Mouse (Mus musculus): ENCODE data around the gene Abr.

The Abr gene

DNA sequence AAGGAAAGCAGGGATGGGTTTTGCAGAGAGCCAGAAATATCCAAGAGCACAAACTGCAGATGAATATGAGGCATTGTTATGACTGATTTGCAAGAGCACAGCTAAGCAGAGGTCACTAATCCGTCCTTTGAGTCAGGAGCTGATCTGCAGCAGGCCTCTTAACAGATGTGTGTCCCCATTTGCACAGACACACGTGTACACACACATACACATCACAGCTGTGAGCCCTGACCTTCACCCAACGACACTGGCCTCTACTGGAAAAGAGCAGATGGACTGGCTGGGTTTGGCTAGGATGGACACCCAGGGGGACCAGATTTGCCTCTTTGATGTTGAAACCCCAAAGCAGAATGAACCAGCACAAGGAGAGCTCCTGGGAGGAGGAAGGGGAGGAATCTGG is 52.7 kb downstream of the Abr start:
- DNase-seq (ENCODE audit: low spot score) = no peak

- DNase-seq (ENCODE audit: low spot score) = no peak
Measured at GRCm38 (mm10) chr11:76566081-76566480, 56.0 kb downstream of the Abr start.

DNA sequence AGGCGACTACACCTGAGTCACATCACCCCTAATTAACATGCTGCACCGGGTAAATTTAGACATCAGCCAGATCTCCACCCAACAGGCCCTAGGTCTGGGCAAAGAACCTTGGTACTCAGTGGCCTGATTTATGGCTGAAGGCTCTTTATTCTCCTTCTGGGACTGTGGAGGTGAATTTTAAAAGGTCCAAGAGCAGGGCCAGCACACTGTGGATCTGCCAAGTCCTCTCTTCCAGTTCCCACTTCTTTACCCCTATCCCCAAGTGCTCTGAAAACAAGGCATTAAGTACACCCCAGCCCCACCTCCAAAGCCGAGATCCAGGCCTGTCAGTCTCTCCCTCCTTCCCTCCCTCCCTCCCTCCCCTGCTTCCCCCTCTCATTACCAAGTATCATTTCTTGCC is 59.5 kb downstream of the Abr start:
- no peak for DNase-seq (ENCODE audit: low spot score)

- no peak for DNase-seq (ENCODE audit: low spot score)
Measured at GRCm38 (mm10) chr11:76562165-76562564, 59.9 kb downstream of the Abr start.

GRCm38 (mm10) chr11:76557837-76558236 is 64.3 kb downstream of the Abr start:
- no peak for DNase-seq (ENCODE audit: low spot score)

DNA sequence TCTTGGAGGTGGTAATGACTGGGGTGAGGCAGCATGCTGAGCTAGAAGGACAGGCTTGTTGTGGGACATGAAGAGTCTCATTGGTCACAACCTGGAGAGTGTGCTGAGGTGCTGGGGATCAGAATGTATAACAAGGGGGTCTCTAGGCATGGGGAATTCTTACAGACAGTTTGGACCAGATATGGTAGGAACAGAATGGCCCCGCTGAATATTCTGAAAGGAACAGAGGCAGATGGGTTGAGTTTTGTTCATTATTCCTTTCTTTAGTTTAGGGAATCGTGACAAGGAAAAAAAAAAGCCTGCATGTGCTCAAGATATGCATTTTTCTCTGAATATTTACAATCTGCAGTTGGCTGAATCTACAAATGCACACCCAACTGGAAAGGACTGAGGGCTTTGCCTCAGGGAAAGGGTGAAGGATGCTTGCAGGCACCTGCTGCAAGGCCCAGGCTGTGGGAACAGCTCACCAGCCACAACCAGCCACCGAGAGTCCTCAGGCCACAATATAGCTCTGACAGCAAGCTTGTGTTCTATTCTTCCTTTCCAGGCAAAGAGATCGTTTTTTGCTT is 73.9 kb downstream of the Abr start:
- DNase-seq (ENCODE audit: low spot score) = no peak

DNA sequence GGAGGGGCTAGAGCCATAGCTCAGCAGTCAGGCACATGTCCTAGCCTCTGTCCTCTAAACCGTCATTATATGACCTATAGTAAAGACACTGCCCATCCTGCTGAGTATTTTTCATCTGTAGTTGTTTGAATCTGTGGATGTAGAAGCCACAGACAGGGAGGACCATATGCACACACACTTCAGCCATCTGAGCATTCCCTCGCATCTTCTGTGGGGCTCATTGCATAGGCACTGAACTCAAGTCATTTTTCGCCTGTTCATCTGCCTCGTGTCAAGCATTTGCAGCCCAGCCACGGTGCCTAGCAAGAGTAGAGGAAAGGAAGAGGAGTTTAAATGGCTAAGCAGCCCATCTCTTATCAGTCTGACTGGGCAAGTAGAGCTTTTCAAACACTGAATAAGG is 74.7 kb downstream of the Abr start:
- no peak for DNase-seq (ENCODE audit: low spot score)

- DNase-seq (ENCODE audit: low spot score) = no peak
Measured at GRCm38 (mm10) chr11:76546431-76546830, 75.7 kb downstream of the Abr start.

- DNase-seq (ENCODE audit: low spot score) = no peak
Measured at GRCm38 (mm10) chr11:76543300-76543699, 78.8 kb downstream of the Abr start.

- peak; percentile 63 for DNase-seq (ENCODE audit: low spot score)
Measured at GRCm38 (mm10) chr11:76540973-76541372, 81.1 kb downstream of the Abr start.

DNA sequence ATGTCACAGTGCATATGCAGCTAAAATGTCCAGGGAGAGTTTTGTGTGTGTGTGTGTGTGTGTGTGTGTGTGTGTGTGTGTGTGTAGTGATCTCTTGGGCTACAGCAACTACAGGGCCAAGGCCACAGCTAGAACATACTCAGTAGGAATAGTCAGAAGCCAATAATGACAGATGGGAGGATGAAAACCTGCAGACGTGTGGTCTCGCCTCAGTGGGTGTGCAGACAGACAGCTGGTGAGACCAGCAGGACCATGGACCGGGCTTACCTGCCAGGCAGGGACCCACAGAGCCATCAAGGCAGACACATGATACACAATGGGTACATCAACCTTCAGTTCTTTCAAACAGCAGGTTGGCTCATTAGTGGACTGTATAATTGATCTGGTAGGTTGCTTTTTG is 84.7 kb downstream of the Abr start:
- DNase-seq (ENCODE audit: low spot score) = no peak

DNA sequence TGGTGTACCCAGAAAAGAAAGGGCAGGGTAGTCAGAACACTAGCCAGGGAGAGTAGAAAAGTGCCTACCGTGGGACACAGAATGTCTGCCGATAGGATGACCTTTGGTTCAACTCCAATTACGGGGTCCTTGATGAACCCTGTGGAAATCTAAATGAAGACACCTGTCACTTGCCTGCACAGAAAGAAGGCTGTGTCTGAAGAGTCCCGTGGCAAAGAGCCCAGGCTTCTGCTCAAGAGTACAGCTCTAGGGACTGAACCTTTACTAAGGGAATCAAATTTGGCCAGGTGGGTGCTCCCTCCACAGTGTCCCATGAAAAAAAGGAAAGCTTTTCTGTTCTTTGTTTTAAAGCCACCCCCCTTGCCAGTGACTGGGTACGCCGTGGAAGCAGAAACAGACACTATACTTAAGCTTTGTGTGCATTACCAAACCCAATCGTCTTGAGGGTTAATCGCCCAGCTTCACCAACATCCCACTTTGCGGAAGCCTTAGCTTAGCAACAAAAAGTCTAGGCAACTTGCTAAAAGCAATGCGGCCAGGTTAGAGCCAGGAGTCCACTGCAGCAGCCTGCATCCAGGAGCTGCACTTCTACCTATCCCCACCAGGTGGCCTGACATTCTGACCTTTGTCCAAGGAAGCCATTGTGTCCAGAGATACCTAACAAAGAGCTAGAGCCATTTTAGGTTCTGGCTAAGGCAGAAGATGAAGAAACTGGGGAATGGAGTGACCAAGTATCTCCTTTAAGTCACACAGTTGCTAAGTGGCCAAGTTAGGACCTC is 85.3 kb downstream of the Abr start:
- no peak for DNase-seq (ENCODE audit: low spot score)

DNA sequence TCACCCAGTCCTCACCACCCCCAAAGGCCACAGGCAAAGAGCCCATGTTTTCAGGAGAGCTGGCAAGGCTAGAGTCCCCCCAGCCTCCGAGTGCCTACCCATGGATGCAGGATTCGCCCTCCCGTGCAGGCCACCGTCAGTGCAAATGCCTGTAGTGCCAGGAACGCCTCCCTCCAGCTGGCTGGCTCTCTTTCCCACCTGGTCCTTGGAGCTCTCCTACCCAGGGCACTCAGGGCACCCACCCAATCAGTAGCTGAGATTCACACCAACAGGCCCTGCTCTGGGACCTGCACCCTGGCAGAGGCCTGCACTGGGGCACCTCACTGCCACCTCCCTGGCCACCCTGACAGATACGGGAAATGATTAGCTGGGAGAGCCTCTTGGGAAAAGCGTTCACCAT is 90.1 kb downstream of the Abr start:
- DNase-seq (ENCODE audit: low spot score) = no peak

DNA sequence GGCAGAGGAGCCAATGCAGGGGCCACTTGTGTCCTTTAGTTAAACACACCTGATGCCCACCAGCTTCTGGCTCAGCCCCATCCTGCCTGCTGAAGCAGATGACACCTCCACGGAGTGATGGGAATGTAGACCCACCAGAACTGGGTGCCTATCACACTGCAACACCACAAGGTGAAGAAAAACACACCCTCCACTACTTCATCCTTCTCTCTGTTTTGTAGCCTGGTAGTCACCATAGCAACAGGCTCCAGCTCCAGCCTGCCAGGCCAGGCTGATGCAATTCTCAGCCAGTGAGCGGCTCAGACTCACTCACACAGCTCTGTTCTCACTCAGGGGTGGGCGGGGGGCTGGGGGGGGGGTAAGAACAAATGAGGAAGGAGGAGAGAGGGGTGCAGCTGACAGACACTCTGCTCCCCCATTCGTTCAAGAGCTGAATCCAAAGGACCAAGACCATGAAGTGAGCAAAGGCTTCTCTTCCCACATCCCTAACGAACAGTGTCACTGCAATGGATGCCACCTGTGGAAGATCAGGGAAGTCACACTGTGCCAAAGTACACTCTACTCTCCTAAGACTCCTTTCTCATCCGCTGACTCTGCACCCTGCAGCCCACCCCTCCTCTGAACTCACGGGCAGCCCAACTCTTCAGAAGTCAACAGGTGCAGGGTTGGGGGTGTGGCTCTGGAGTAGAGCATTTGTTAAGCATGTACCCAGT is 91.0 kb downstream of the Abr start:
- no peak for DNase-seq (ENCODE audit: low spot score)

DNA sequence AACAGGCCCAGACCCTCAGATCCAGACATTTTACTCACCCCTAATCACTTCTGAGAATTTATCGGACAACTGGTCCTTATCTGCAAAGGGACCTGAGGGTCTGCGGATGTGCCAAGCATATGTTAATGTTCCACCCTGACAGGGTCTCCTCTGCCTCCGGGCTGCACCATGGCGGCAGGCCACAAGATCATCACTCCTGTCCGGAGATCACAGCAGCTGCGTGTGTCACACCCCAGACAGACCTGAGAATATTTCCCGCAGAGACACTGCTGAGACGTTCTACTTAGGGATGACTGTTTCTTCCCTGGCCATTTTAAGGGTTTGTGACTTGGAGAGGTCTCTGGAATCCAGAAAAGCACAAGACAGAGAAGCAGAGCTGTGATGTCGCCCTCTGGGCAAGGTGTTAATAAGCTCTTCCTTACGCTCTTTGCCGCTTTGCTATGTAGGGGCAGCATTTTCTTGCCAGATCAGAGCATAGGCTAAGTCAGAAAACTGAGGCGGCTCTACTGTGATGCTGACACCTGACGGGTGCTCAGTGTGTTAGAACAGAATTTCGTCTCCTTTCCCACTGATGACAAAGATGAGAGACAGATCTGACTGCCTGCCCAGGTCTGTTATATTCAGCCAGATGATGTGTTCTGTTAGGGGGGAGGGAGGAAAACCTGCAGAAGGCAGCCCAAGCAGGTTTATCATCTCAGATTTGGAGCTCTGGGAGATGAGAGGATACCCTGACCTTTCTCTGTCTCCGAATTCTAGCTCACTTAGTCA is 91.8 kb downstream of the Abr start:
- DNase-seq (ENCODE audit: low spot score) = no peak

DNA sequence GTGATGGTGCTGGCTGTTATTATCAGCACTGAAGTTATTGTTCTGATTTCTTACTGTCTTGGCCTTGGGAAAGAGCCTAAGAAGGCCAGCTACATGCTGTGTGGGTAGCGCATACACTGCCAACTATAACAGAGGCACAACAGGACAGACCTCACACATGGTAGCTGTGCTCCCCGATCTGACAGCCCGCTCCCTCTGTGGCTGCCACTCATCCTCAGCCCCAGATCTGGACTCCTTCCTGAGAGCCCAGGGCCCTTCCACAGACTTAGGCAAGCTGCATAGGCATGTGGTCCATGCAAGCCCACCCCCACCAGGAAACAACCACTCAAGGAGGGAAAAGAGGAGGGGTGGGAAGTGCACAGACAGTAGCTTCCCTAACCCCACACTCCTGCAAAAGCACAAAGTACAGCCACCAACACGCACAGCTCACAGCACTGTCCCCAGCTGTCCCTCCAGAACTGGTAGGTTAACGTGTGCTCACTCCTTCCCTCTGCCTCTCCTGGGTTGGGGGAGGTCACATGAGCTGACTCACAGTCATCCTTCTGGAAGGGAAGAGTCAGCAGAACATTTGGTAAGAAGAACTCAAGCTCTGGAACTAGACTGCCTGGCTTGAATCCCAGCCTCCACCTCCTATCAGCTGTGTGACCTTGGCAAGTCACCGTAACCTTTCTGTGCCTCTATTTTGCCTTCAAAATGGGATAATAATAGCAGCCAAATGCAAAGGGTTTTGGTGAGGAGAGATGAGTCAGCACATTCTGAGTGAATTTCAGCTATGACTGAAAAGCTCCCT is 92.6 kb downstream of the Abr start:
- peak; percentile 65 for DNase-seq (ENCODE audit: low spot score)

DNA sequence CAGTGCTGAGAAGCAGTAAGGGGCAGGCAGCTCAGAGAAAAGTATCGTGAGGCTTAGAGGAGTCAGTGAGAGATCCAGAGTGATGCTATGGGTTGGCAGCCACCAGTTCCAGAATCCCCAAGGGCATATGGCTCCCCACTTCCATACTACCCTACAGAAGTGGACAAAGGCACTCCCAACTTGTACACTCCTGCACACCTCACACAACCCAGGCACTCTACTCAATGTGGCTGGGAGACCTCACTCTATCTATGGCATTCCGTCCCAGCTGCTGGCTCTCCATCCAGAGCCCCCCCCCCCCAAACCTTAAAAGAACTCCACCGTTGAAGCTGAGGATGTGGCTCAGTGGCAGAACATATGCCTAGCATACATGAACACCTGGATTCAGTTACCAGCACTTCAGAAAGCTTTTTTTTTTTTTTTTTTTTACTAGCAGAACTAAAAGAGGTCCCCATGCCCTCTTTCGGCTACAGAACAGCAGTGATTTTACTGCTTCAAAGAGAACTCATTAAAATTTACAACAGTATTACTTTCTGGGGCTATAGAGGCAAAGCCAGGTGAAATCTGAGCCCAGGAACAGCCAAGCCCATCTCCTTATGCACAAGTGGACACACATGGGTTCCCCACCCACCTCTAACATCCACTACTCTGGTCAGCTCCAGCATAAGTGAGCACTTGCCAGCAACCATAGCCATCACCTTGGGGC is 96.3 kb downstream of the Abr start:
- DNase-seq (ENCODE audit: low spot score) = no peak

- peak; percentile 35 for DNase-seq (ENCODE audit: low spot score)
Measured at GRCm38 (mm10) chr11:76524947-76525346, 97.2 kb downstream of the Abr start.

GRCm38 (mm10) chr11:76523356-76523755 is 98.8 kb downstream of the Abr start:
- DNase-seq (ENCODE audit: low spot score) = peak; percentile 68

DNA sequence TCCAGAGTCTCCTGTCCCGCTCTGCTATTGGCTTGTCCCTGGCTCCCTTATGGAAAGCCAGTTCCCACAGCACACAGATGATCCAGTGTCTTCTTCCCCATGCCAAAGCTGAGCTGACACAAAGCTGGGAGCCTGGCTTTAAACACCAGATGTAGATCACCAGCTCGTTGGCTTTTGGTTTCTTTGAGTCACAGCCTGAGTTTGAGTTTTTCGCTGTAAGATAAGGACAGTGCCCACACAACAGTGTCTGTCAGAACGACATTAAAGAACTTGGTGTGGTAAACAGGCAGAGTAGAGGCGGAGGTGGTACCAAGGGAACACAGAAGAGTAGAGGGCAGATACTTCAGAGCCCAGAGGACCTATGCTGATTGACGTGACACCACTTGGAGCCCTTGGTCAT is 101.2 kb downstream of the Abr start:
- DNase-seq (ENCODE audit: low spot score) = no peak

DNA sequence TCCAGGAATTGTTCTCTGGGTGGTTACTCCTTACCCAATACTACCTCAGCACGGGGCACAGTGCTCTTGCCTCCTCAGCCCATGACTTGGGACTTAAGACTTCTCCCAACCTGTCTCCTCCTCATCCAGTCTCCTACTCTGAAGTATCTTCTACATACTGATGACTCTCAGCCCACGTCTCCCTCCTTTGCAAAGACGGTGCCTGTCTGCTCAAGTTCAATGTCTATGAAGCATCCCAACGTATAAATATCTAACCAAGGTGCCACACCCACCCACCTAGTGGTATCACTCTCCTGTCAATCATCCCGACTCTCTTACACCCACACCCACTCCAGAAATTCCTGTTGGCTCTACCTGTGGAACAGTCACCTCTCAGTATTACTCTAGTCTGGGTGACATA is 103.5 kb downstream of the Abr start:
- DNase-seq (ENCODE audit: low spot score) = no peak
